ENCODE assay signal across 8 mouse cellular contexts in genomic region chr2:13264875-13265274, GRCm38 (mm10). TPM values are rescaled to one million over a fixed set of nuclear protein-coding genes. Genes with fewer than 3 reads are reported as not detected.
A peak's percentile ranks its signal among the peaks of the same experiment; 100 is the strongest.
DNase-seq lines count a peak whose midpoint lies in the region; ATAC-seq and TF ChIP-seq lines count a peak whose summit lies in the region.

No protein-coding gene starts in this region.

- DNase-seq in frontal cortex, postnatal 25 days (ENCODE audit: low spot score in 2 of 2), result no peak
- peak; percentile 79 for DNase-seq in lung, embryonic 14.5 days
- no peak for DNase-seq in lung, postnatal 4 days
- peak; percentile 33 for DNase-seq in hindlimb bud, embryonic 11.5 days (ENCODE audit: extremely low spot score, low read depth, low spot score)
- peak; percentile 42 for DNase-seq in neural tube, embryonic 10.5 days (ENCODE audit: extremely low spot score, low spot score)
- no peak for DNase-seq in spleen, adult 12 weeks (ENCODE audit: low spot score)

- H3K36me3 ChIP-seq in lung, embryonic 14.5 days (ENCODE audit: insufficient read depth), result peaks cover 9% of the 10 kb centered on the region; the same call in 1 of the 2 replicates

- H3K9ac ChIP-seq in lung, embryonic 14.5 days, result no peak overlapping the region

- H3K4me2 ChIP-seq in lung, embryonic 14.5 days, result no peak overlapping the region

- ATAC-seq in frontal cortex, adult (ENCODE audit: low TSS enrichment), result peak; percentile 90
- peak; percentile 42; the same call in 1 of the 2 replicates for ATAC-seq in lung, embryonic 14.5 days (ENCODE audit: insufficient read depth)

- TF ChIP-seq CTCF in lung, embryonic 14.5 days (IDR thresholded peaks at IDR 0.05; ENCODE audit: low read depth), result peak; percentile 82
- peak; percentile 70 for TF ChIP-seq CTCF in cortical plate, adult 2 months (IDR thresholded peaks at IDR 0.05; ENCODE audit: extremely low read depth, insufficient read depth, low read length)

- no peaks in the 10 kb centered on the region for H3K27me3 ChIP-seq in lung, embryonic 14.5 days (ENCODE audit: insufficient read depth, low read length)

- no peak overlapping the region for H3K4me3 ChIP-seq in lung, embryonic 14.5 days (ENCODE audit: low read depth, low read length)
- no peak overlapping the region for H3K4me3 ChIP-seq in cortical plate, adult 2 months (ENCODE audit: insufficient read depth, low read length)

- no peak for TF ChIP-seq POLR2A in cortical plate, adult 2 months (IDR thresholded peaks at IDR 0.05; ENCODE audit: extremely low read depth, insufficient read depth, low read length)

- H3K4me1 ChIP-seq in lung, embryonic 14.5 days (ENCODE audit: insufficient read depth), result no peaks in the 10 kb centered on the region
- H3K4me1 ChIP-seq in cortical plate, adult 2 months (ENCODE audit: control insufficient read depth, insufficient read depth, low read length), result no peaks in the 10 kb centered on the region

- H3K27ac ChIP-seq in lung, embryonic 14.5 days (ENCODE audit: low read depth), result no peak overlapping the region
- no peak overlapping the region for H3K27ac ChIP-seq in cortical plate, adult 2 months (ENCODE audit: insufficient read depth, low read length)

- 45% methylated on average over 4 of the region's 4 CpGs for WGBS in lung, embryonic 14.5 days

- no peaks in the 10 kb centered on the region for H3K9me3 ChIP-seq in lung, embryonic 14.5 days (ENCODE audit: low read depth, low read length)

RNA-seq across cellular contexts. Expression of gene Rsu1, which starts 6.3 kb away (rescaled TPM):
- polyA plus RNA-seq in lung, embryonic 14.5 days (2014; fragmentation: Nextera tagmentation; extraction: Ambion mirVana), result 144 and 155 TPM in 2 replicates
- polyA plus RNA-seq in cortical plate, adult 2 months (2012; rRNA removed), result 39.1 and 43.8 TPM in 2 replicates

Comparison
In these comparisons a context has a peak if more than half of its experiments do, and no peak if none do; other contexts are left out.
1. DNase-seq: peak in lung, embryonic 14.5 days (single experiment), hindlimb bud, embryonic 11.5 days (single experiment) and neural tube, embryonic 10.5 days (single experiment); none in frontal cortex, postnatal 25 days (0 of 2), lung, postnatal 4 days (0 of 2) and spleen, adult 12 weeks (single experiment).